Mouse (Mus musculus) C2C12 (cell line): ENCODE measurements around the gene Syne1.

Experiments used
- CEBPB ChIP-seq: IDR thresholded peaks from one replicate; pipeline ENCODE4 v1.6.1; 2011; ENCODE audit warnings: low read depth, mild to moderate bottlenecking, control low read depth, moderate library complexity
- CTCF ChIP-seq: IDR thresholded peaks from one replicate; pipeline ENCODE4 v1.5.1; 2011; ENCODE audit not compliant: control insufficient read depth, insufficient read depth, insufficient read length
- FOSL1 ChIP-seq: IDR thresholded peaks from one replicate; pipeline ENCODE4 v1.8.0; 2011; ENCODE audit warnings: mild to moderate bottlenecking, low read length; ENCODE audit not compliant: poor library complexity, insufficient read depth, severe bottlenecking
- MAX ChIP-seq: IDR thresholded peaks from one replicate; pipeline ENCODE4 v1.6.1; 2011; ENCODE audit warnings: mild to moderate bottlenecking, control low read depth
- MYOG ChIP-seq: IDR thresholded peaks from one replicate; pipeline ENCODE4 v1.6.1; 2011; ENCODE audit not compliant: control insufficient read depth, insufficient read length; ENCODE audit errors: extremely low read depth
- USF1 ChIP-seq: IDR thresholded peaks from one replicate; pipeline ENCODE4 v1.6.1; 2011; ENCODE audit warnings: low read depth, mild to moderate bottlenecking, control low read depth, moderate library complexity

DNA sequence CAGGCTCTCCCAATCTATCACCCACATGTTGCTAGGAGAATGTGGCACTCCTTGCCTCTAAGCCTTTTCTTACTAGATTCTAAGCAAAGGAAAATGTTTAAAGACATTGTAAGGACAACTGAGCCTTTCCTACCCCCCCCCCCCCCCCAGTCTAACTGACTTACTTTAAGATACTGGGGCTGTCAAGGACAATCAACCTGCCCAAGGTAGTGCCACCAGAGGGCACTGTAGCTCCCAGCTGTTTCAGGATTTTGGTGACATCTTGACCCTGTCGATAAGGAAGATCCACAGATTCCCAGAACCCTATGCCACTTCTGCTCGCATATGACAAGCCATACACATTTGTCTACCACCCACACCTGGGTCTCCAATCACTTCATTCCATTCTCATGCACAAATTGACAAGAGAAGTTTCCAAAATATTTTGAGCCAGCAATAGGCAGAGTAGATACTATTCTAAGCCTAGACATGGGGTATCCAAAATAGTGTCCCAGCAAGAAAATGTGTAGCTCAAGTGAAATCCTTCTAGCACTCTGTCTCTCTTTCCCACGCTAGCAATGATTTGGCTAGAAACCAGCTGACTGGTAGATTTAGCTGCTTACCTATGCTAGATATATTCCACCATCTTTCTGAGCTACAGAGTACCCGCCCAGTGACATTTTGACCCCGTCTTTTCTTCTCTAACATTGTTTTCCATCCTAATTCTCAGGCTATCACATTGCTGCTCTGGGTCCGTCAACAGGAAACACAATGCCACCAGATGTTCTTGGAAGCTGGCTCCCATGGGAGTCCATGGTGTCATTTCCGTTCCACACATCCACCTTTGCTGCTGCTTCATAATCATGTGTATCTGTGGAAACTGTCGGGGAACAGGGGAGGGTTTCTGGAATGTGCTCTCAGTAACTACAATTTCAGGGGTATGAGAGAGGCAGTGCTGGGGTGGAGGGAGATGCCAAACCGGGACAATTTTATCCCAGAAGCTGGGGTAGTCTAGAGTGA is 70.4 kb downstream of the Syne1 start:
- TF ChIP-seq CEBPB (no peak), CTCF (no peak), USF1 (no peak), MYOG (no peak), FOSL1 (no peak), MAX (no peak)
